Mouse (Mus musculus): ENCODE data around the gene Jazf1.

The Jazf1 gene

GRCm38 (mm10) chr6:52871306-52871705 is 197.1 kb downstream of the Jazf1 start:
- in situ Hi-C loops (cut with MboI; ENCODE audit: unreplicated experiment in 2 of 2), result loop anchor here in 1 of 2 experiments (25.0 kb wide), 1 partner anchor 1366 kb away; no protein-coding TSS in a partner anchor

GRCm38 (mm10) chr6:52869252-52869651 is 199.2 kb downstream of the Jazf1 start:
- in situ Hi-C loops (cut with MboI; ENCODE audit: unreplicated experiment in 2 of 2), result loop anchor here in 1 of 2 experiments (25.0 kb wide), 1 partner anchor 1368 kb away; no protein-coding TSS in a partner anchor

- in situ Hi-C loops (cut with MboI; ENCODE audit: unreplicated experiment in 2 of 2), result loop anchor here in 1 of 2 experiments (25.0 kb wide), 1 partner anchor 1369 kb away; no protein-coding TSS in a partner anchor
Observed at GRCm38 (mm10) chr6:52868352-52868751, 200.1 kb downstream of the Jazf1 start.

- in situ Hi-C loops (cut with MboI; ENCODE audit: unreplicated experiment in 2 of 2), result loop anchor here in 1 of 2 experiments (25.0 kb wide), 1 partner anchor 1375 kb away; no protein-coding TSS in a partner anchor
Observed at GRCm38 (mm10) chr6:52861928-52862327, 206.5 kb downstream of the Jazf1 start.

- in situ Hi-C loops (cut with MboI; ENCODE audit: unreplicated experiment in 2 of 2), result loop anchor here in 1 of 2 experiments (25.0 kb wide), 1 partner anchor 1376 kb away; no protein-coding TSS in a partner anchor
Observed at GRCm38 (mm10) chr6:52861186-52861820, 207.1 kb downstream of the Jazf1 start.

DNA sequence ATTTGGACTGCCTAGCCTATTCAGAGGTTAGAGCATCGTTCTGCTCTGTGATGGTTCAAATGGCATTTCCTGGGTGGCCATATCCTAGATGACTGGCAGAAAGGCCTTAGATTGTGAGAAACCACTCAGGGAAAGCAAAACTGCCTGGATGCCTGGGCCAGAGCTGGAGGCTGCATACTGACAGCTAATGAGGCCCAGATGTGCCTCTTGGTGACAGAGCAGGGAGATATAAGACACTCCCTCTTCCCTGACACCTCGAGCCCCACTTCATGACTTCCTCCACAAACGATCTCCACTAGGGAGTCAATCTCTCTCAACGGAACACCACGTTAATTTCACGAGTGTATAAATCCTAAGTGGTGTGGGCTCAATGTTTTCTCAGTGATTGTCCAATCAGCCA is 207.7 kb downstream of the Jazf1 start:
- in situ Hi-C loops (cut with MboI; ENCODE audit: unreplicated experiment in 2 of 2), result loop anchor here in 1 of 2 experiments (25.0 kb wide), 1 partner anchor 1377 kb away; no protein-coding TSS in a partner anchor

DNA sequence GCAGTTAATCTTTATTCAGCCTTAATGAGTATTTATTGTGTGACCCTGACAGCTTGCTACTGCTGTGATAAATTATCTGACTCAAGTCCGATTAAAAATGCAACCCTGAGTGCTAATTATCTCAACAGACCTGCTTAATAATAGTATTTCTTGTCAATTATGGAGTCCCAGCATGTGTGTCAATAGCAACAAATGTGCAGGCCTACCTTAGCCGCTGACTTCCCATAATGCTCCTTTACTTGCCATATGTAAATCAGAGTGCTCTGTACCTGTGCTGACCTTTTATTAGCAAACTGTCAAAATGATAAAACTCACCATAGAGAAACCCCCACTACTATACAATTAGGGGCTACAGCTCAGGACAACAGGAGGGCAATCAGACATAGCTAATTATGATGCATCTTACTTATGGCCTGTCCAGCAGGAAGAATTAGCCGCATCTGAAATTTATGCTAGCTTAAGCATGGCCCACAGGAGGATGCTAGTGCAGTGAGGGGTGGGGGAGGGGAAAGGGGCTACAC is 209.5 kb downstream of the Jazf1 start:
- in situ Hi-C loops (cut with MboI; ENCODE audit: unreplicated experiment in 2 of 2), result loop anchor here in 1 of 2 experiments (25.0 kb wide), 1 partner anchor 1378 kb away; no protein-coding TSS in a partner anchor

GRCm38 (mm10) chr6:52852404-52853107 is 215.9 kb downstream of the Jazf1 start:
- in situ Hi-C loops (cut with MboI; ENCODE audit: unreplicated experiment in 2 of 2), result loop anchor here in 1 of 2 experiments (25.0 kb wide), 1 partner anchor 1385 kb away; no protein-coding TSS in a partner anchor

GRCm38 (mm10) chr6:52851975-52852374 is 216.5 kb downstream of the Jazf1 start:
- in situ Hi-C loops (cut with MboI; ENCODE audit: unreplicated experiment in 2 of 2), result loop anchor here in 1 of 2 experiments (25.0 kb wide), 1 partner anchor 1385 kb away; no protein-coding TSS in a partner anchor

GRCm38 (mm10) chr6:52851019-52851418 is 217.4 kb downstream of the Jazf1 start:
- in situ Hi-C loops (cut with MboI; ENCODE audit: unreplicated experiment in 2 of 2), result loop anchor here in 1 of 2 experiments (25.0 kb wide), 1 partner anchor 1386 kb away; no protein-coding TSS in a partner anchor

- in situ Hi-C loops (cut with MboI; ENCODE audit: unreplicated experiment in 2 of 2), result loop anchor here (5.0 to 25.0 kb wide), 4 partner anchors 69 to 836 kb away; partner anchors contain the start of gene Skap2 (in 1 of the 2)
Observed at GRCm38 (mm10) chr6:52848199-52848598, 220.2 kb downstream of the Jazf1 start.

DNA sequence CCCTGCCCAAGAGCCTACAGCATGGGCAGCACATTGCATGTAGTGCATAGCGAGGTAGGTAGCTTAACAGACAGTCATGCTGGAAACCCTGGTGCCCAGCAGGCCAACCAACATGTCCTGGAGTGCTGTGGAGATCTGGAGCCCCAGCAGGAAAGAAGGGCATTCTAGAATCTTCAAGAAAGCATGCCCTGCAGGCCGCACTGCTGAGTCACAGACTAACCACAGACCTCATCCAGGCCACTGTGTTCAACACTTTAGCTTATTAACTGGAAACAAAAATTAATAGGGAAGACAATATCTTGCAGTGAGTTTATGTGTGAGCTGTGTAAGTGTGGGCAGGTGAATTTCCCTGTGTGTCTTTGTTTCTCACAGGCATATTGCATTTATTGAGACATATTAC is 222.1 kb downstream of the Jazf1 start:
- in situ Hi-C loops (cut with MboI; ENCODE audit: unreplicated experiment in 2 of 2), result loop anchor here (5.0 to 25.0 kb wide), 4 partner anchors 71 to 834 kb away; partner anchors contain the start of gene Skap2 (in 1 of the 2)

DNA sequence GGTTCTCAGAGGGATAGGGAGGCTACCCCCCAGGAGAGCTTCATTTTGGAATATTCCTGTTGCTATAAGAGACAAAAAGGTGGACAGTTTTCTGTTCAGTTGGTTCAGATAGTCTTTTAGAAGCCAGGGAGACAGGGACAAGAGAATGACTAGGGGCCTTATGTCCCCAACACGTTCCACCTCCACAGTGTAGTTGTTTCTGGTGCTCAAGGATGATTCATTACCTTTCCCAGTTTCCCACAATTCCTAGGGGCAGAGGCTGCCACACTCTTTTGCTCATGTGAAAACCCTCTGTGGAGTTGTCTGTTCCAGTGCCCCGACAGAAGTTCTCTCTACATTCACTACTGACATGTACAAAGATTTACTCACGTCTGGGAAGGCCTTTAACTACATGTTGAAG is 223.7 kb downstream of the Jazf1 start:
- in situ Hi-C loops (cut with MboI; ENCODE audit: unreplicated experiment in 2 of 2), result loop anchor here (5.0 to 25.0 kb wide), 4 partner anchors 73 to 832 kb away; partner anchors contain the start of gene Skap2 (in 1 of the 2)

GRCm38 (mm10) chr6:52843027-52843426 is 225.4 kb downstream of the Jazf1 start:
- in situ Hi-C loops (cut with MboI; ENCODE audit: unreplicated experiment in 2 of 2), result loop anchor here (5.0 to 25.0 kb wide), 2 partner anchors 74 to 831 kb away; partner anchors contain the start of gene Skap2 (in 1 of the 2)

DNA sequence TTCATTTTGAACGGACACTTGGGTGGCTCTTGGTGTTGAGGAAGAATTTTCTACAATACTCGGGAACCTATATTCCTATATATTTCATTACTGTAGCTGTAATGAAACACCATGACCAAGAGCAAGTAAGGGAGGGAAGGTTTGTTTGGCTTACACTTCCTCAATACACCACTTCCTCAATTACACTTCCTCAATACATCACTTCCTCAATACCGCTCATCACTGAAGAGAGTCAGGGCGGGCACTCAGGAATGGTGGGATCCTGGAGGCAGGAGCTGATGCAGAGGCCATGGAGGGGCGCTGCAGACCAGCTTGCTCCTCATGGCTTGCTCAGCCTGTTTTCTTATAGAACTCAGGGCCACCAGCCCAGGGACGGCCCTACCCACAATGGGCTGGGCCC is 225.8 kb downstream of the Jazf1 start:
- in situ Hi-C loops (cut with MboI; ENCODE audit: unreplicated experiment in 2 of 2), result loop anchor here (5.0 to 25.0 kb wide), 2 partner anchors 75 to 830 kb away; partner anchors contain the start of gene Skap2 (in 1 of the 2)

DNA sequence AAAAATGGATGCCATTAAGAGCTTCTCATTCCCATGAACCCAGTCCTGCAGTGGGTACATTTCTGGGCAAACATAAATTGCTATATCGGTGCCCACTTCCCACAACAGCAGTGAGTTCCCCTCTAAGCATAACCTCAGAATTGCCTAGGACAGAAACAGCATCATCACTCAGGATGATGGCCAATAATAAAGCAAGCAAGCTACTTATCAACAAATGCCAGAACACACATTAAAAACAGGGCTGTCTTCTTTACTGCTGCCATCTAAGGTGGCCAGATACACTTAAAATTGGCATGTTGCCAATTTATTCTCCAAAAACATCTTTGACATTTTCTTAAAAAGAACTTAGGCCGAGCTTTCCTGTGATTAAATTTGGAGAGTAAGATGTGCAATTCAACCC is 226.8 kb downstream of the Jazf1 start:
- in situ Hi-C loops (cut with MboI; ENCODE audit: unreplicated experiment in 2 of 2), result loop anchor here (5.0 to 25.0 kb wide), 2 partner anchors 76 to 829 kb away; partner anchors contain the start of gene Skap2 (in 1 of the 2)

- in situ Hi-C loops (cut with MboI; ENCODE audit: unreplicated experiment in 2 of 2), result loop anchor here (5.0 to 25.0 kb wide), 2 partner anchors 77 to 828 kb away; partner anchors contain the start of gene Skap2 (in 1 of the 2)
Observed at GRCm38 (mm10) chr6:52840589-52841044, 227.8 kb downstream of the Jazf1 start.

DNA sequence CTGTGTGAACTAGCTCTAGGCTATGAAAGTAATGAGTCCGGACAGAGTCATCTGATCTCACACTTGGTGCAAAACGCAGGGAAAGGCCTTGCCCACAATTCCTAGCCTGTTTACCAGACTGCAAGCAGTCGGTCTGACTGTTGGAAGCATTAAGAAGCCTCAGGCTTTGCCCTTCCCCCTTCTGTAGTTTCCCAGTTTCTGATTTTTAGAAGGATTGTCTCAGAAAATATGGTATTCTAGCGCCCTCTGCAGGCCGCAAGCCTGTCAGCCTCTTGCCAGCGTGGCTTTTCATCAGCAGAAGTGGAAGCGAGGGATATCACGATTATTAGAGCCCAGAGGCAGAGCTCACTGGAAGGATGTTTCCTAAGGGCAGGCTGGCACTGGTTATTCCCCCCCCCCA is 229.7 kb downstream of the Jazf1 start:
- in situ Hi-C loops (cut with MboI; ENCODE audit: unreplicated experiment in 2 of 2), result loop anchor here (5.0 to 25.0 kb wide), 5 partner anchors 171 to 826 kb away; partner anchors contain the start of gene Skap2 (in 1 of the 2)

DNA sequence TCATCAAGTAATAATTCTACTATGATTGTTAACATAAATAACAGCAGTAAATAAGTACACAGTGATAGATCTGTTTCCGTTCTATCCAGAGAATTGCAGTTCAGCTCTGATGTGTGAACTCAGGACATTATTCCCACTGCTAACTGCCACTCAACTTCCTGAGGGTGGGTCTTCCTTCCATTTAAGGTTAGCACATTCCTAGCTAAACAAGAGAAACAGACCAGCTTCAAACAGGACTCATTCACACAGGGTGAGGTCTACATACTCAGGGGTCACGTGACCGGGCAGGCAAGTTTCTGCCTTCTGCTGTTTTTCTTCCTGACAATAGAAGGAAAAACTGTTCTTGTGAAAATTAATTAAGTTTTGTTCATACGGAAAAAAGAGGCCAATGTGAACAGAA is 230.6 kb downstream of the Jazf1 start:
- in situ Hi-C loops (cut with MboI; ENCODE audit: unreplicated experiment in 2 of 2), result loop anchor here (5.0 to 25.0 kb wide), 5 partner anchors 170 to 825 kb away; partner anchors contain the start of gene Skap2 (in 1 of the 2)
